Mouse (Mus musculus) kidney, embryonic 14.5 days (tissue): ENCODE data around the gene Vgf. TPM values are rescaled to one million over a fixed set of nuclear protein-coding genes. Genes with fewer than 3 reads are reported as not detected.

ENCODE experiments used
- ATAC-seq: fragments of 200-750 bp; cut with Nextera tagmentation; 2 replicates; pipeline ENCODE4 v1.8.0; 2017; ENCODE audit warnings: moderate number of reproducible peaks, mild to moderate bottlenecking, moderate TSS enrichment, moderate library complexity; ENCODE audit not compliant: low FRiP score, low TSS enrichment
- H3K27ac ChIP-seq: fragments of 300-500 bp; sonication (generic); 2 replicates; pipeline ENCODE4 v1.5.1; 2014; ENCODE audit warnings: low read depth, mild to moderate bottlenecking, low read length, moderate library complexity, mixed read lengths
- H3K27me3 ChIP-seq: fragments of 300-500 bp; sonication (generic); 2 replicates; pipeline ENCODE4 v1.6.1; 2014; ENCODE audit warnings: mild to moderate bottlenecking, low read length; ENCODE audit not compliant: control insufficient read depth, insufficient read depth
- H3K36me3 ChIP-seq: fragments of 300-500 bp; sonication (generic); 2 replicates; pipeline ENCODE4 v1.6.1; 2014; ENCODE audit warnings: low read length, mixed read lengths; ENCODE audit not compliant: control insufficient read depth, insufficient read depth
- H3K4me1 ChIP-seq: fragments of 300-500 bp; sonication (generic); 2 replicates; pipeline ENCODE4 v1.6.1; 2014; ENCODE audit warnings: low read length, mixed read lengths; ENCODE audit not compliant: control insufficient read depth, insufficient read depth
- H3K4me2 ChIP-seq: fragments of 300-500 bp; sonication (generic); replicated peaks from 2 replicates; pipeline ENCODE4 v1.6.1; 2014; ENCODE audit warnings: low read depth, mild to moderate bottlenecking, low read length
- H3K4me3 ChIP-seq: fragments of 300-500 bp; sonication (generic); 2 replicates; pipeline ENCODE4 v1.5.1; 2014; ENCODE audit warnings: mild to moderate bottlenecking, low read length
- H3K9ac ChIP-seq: fragments of 300-500 bp; sonication (generic); 2 replicates; pipeline ENCODE4 v1.6.1; 2014; ENCODE audit warnings: low read depth, mild to moderate bottlenecking, low read length, moderate library complexity
- H3K9me3 ChIP-seq: fragments of 300-500 bp; sonication (generic); 2 replicates; pipeline ENCODE4 v1.6.1; 2016; ENCODE audit warnings: low read length; ENCODE audit not compliant: control insufficient read depth
- WGBS: fragments of 180-500 bp; shearing (Covaris S2); extraction: QIAGEN DNeasy Blood & Tissue Kit; methylation state at CpG from one replicate; pipeline ENCODE4 v1.1.7; 2014; 5-methylcytosine and 5-hydroxymethylcytosine counted together
- polyA plus RNA-seq: library from polyadenylated mRNA; unstranded; fragments of >200 nt; fragmentation: Nextera tagmentation; extraction: Ambion mirVana; gene quantifications from 2 replicates; pipeline ENCODE4 v1.2.1, GENCODE M21; 2014

Gene Vgf
- polyA plus RNA-seq, 1 experiment from 2014 or later, result 0.16 TPM

- WGBS, result 19% methylated on average over 23 of the region's 23 CpGs
These were observed 46.1 kb downstream of the Vgf start, which contains the start of gene Serpine1 for GRCm38 (mm10) chr5:137072079-137072960. TSS of gene Serpine1 (minus strand) at chr5:137072268.

GRCm38 (mm10) chr5:137073141-137073540 lies 46.9 kb downstream of the Vgf start:
- Histone ChIP-seq H3K4me1 (peaks cover 12% of the 10 kb centered on the region), H3K4me2 (no peak overlapping the region), H3K4me3 (no peak overlapping the region), H3K27ac (no peak overlapping the region), H3K36me3 (no peaks in the 10 kb centered on the region), H3K9ac (no peak overlapping the region), H3K9me3 (no peaks in the 10 kb centered on the region), H3K27me3 (no peaks in the 10 kb centered on the region)
- no peak for ATAC-seq
- WGBS, result 93% methylated on average over 8 of the region's 8 CpGs

More at GRCm38 (mm10) chr5:137072079-137072960, 46.1 kb downstream of the Vgf start, which contains the start of gene Serpine1:
- peak; percentile 94 for ATAC-seq
- Histone ChIP-seq H3K27ac (no peak within 1 kb of the TSS), H3K27me3 (no peaks in the 10 kb centered on the region), H3K36me3 (no peaks in the 10 kb centered on the region), H3K4me2 (peak within 1 kb of the TSS; percentile 41), H3K4me1 (peaks cover 7% of the 10 kb centered on the region; the same call in 1 of the 2 replicates), H3K4me3 (peak within 1 kb of the TSS; percentile 25), H3K9ac (no peak within 1 kb of the TSS), H3K9me3 (no peaks in the 10 kb centered on the region)

- Histone ChIP-seq H3K36me3 (no peaks in the 10 kb centered on the region), H3K27ac (no peak overlapping the region), H3K4me3 (no peak overlapping the region), H3K4me2 (no peak overlapping the region), H3K9ac (no peak overlapping the region), H3K27me3 (no peaks in the 10 kb centered on the region), H3K9me3 (no peaks in the 10 kb centered on the region), H3K4me1 (peaks cover 15% of the 10 kb centered on the region)
- no peak for ATAC-seq
- WGBS, result 39% methylated on average over 6 of the region's 6 CpGs
These were observed 48.0 kb downstream of the Vgf start for GRCm38 (mm10) chr5:137074191-137074651.

GRCm38 (mm10) chr5:137075726-137076125 lies 49.5 kb downstream of the Vgf start:
- Histone ChIP-seq H3K9ac (no peak overlapping the region), H3K4me1 (peaks cover 20% of the 10 kb centered on the region), H3K9me3 (no peaks in the 10 kb centered on the region), H3K36me3 (no peaks in the 10 kb centered on the region), H3K27me3 (no peaks in the 10 kb centered on the region), H3K4me2 (no peak overlapping the region), H3K4me3 (no peak overlapping the region), H3K27ac (0 out of 2 replicates have a peak overlapping the region, but pooled peaks have one; percentile 51)
- WGBS, result 58% methylated on average over 6 of the region's 6 CpGs
- no peak for ATAC-seq

- Histone ChIP-seq H3K4me3 (no peak overlapping the region), H3K4me1 (peaks cover 22% of the 10 kb centered on the region), H3K9ac (no peak overlapping the region), H3K27me3 (no peaks in the 10 kb centered on the region), H3K36me3 (no peaks in the 10 kb centered on the region), H3K4me2 (no peak overlapping the region), H3K27ac (0 out of 2 replicates have a peak overlapping the region, but pooled peaks have one; percentile 51), H3K9me3 (no peaks in the 10 kb centered on the region)
- 35% methylated on average over 12 of the region's 12 CpGs for WGBS
- no peak for ATAC-seq
These were observed 50.2 kb downstream of the Vgf start for GRCm38 (mm10) chr5:137076191-137076930.

GRCm38 (mm10) chr5:137077187-137077586 lies 51.0 kb downstream of the Vgf start:
- Histone ChIP-seq H3K4me3 (no peak overlapping the region), H3K9ac (no peak overlapping the region), H3K9me3 (no peaks in the 10 kb centered on the region), H3K4me2 (no peak overlapping the region), H3K4me1 (peaks cover 22% of the 10 kb centered on the region), H3K27me3 (no peaks in the 10 kb centered on the region), H3K36me3 (no peaks in the 10 kb centered on the region), H3K27ac (no peak overlapping the region)
- WGBS, result 84% methylated on average over 7 of the region's 7 CpGs
- no peak for ATAC-seq

GRCm38 (mm10) chr5:137078041-137078440 lies 51.8 kb downstream of the Vgf start:
- H3K4me3 ChIP-seq, result no peak overlapping the region
- no peaks in the 10 kb centered on the region for H3K9me3 ChIP-seq
- no peaks in the 10 kb centered on the region for H3K27me3 ChIP-seq
- H3K4me1 ChIP-seq, result peaks cover 22% of the 10 kb centered on the region
- ATAC-seq, result no peak
- H3K4me2 ChIP-seq, result no peak overlapping the region
- WGBS, result 73% methylated on average over 14 of the region's 14 CpGs
- no peak overlapping the region for H3K9ac ChIP-seq
- H3K36me3 ChIP-seq, result no peaks in the 10 kb centered on the region
- H3K27ac ChIP-seq, result no peak overlapping the region

GRCm38 (mm10) chr5:137078616-137079015 lies 52.4 kb downstream of the Vgf start:
- H3K4me1 ChIP-seq, result peaks cover 22% of the 10 kb centered on the region
- H3K36me3 ChIP-seq, result no peaks in the 10 kb centered on the region
- H3K9ac ChIP-seq, result no peak overlapping the region
- no peak overlapping the region for H3K4me2 ChIP-seq
- no peaks in the 10 kb centered on the region for H3K9me3 ChIP-seq
- H3K4me3 ChIP-seq, result no peak overlapping the region
- no peak for ATAC-seq
- H3K27me3 ChIP-seq, result no peaks in the 10 kb centered on the region
- H3K27ac ChIP-seq, result no peak overlapping the region
- WGBS, result 52% methylated on average over 6 of the region's 6 CpGs
